Mouse (Mus musculus) small intestine, adult 2 months (tissue): ENCODE measurements at regions not wholly inside any gene's neighbourhood (a gene's known extent, or its start where the extent isn't known, plus 50 kb on each side); places are given as distances from the start of the nearest gene placed in this dataset.

Source experiments
- H3K27ac ChIP-seq: fragments of 200-500 bp; 2 replicates; pipeline ENCODE4 v1.5.1; 2012; ENCODE audit warnings: low read depth, low read length, control low read depth, inconsistent platforms; ENCODE audit not compliant: insufficient read depth
- H3K27me3 ChIP-seq: fragments of 200-500 bp; 2 replicates; pipeline ENCODE4 v1.6.1; 2012; ENCODE audit warnings: mild to moderate bottlenecking, moderate library complexity, low read length, inconsistent platforms; ENCODE audit not compliant: control insufficient read depth, insufficient read depth
- H3K36me3 ChIP-seq: fragments of 200-500 bp; 2 replicates; pipeline ENCODE4 v1.6.1; 2012; ENCODE audit warnings: mild to moderate bottlenecking, low read length, control low read depth, inconsistent platforms; ENCODE audit not compliant: control insufficient read depth, insufficient read depth
- H3K4me1 ChIP-seq: fragments of 200-500 bp; 2 replicates; pipeline ENCODE4 v1.6.1; 2012; ENCODE audit warnings: low read length, inconsistent platforms, mixed read lengths; ENCODE audit not compliant: control insufficient read depth, insufficient read depth, insufficient read length
- H3K4me3 ChIP-seq: fragments of 200-500 bp; 2 replicates; pipeline ENCODE4 v1.5.1; 2012; ENCODE audit warnings: low read depth, mild to moderate bottlenecking, control low read depth, inconsistent platforms, low read length, moderate library complexity
- CTCF ChIP-seq: fragments of 200-500 bp; IDR thresholded peaks from 2 replicates; pipeline ENCODE4 v1.5.1; 2012; ENCODE audit warnings: low read depth, mild to moderate bottlenecking, control low read depth, inconsistent platforms, low read length, moderate library complexity, mixed read lengths; ENCODE audit not compliant: insufficient replicate concordance, insufficient read length; ENCODE audit errors: extremely low read depth
- POLR2A ChIP-seq: fragments of 200-500 bp; IDR thresholded peaks from 2 replicates; pipeline ENCODE4 v1.6.1; 2012; ENCODE audit warnings: low read depth, mild to moderate bottlenecking, control low read depth, inconsistent platforms, low read length, moderate library complexity
- WGBS: fragments of 180-500 bp; shearing (Covaris S2); methylation state at CpG from one replicate; pipeline ENCODE4 v1.1.7; 2018; 5-methylcytosine and 5-hydroxymethylcytosine counted together

DNA sequence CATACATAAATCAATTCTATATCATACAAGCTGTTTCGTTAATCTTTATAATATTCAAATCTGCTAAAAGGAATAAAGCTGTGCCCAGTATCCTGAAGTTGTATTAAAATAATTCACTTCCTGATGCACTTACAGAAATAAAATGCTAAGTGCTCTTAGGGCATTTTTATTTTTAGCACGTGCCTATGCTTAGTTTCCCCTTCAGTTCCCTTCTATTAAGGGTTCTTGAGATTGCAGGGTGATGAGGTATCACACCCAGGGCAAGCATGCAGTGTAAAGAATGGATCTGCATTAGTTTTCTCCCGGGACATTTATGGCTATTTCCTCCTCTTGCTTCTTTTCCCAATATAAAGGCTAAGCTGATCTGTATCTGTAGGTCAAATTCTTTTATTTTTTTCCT is 1858.8 kb upstream of the Lrrc6 start:
- Histone ChIP-seq H3K36me3 (no peaks in the 10 kb centered on the region), H3K27ac (no peak overlapping the region), H3K4me3 (no peak overlapping the region)

DNA sequence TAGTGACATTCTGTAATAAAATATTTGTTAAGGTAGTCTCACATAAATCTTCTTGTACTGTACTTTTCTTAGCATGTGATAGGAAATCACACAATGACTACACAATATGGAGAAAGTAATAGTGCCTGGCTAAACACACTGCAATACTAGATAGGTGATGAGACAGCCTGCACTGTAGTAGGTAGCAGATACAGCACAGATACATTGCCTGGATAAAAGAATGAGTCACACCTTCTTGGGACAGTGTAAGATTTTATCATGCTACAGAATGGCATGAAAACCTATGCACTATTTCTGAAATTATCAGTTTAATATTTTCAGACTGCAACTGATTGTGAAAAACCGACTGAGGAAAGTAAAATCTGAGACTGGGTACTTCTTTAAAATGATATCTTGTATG is 1855.2 kb upstream of the Lrrc6 start:
- TF ChIP-seq CTCF, result no peak
- no peak for TF ChIP-seq POLR2A
- Histone ChIP-seq H3K4me3 (no peak overlapping the region), H3K36me3 (no peaks in the 10 kb centered on the region), H3K27ac (no peak overlapping the region), H3K27me3 (no peaks in the 10 kb centered on the region), H3K4me1 (no peaks in the 10 kb centered on the region)
- 85% methylated on average over 1 of the region's 1 CpGs for WGBS

More for the DNA sequence above, 1858.8 kb upstream of the Lrrc6 start:
- no peaks in the 10 kb centered on the region; the same call in 1 of the 2 replicates for H3K4me1 ChIP-seq
- no peak for TF ChIP-seq CTCF
- TF ChIP-seq POLR2A, result no peak
- no peaks in the 10 kb centered on the region for H3K27me3 ChIP-seq
- WGBS, result 32% methylated on average over 3 of the region's 3 CpGs

GRCm38 (mm10) chr15:68344652-68345051 is 1843.9 kb upstream of the Lrrc6 start:
- TF ChIP-seq POLR2A (no peak), CTCF (no peak)
- whole genome bisulfite sequencing, result 65% methylated on average over 3 of the region's 3 CpGs

GRCm38 (mm10) chr15:68342542-68342941 is 1841.8 kb upstream of the Lrrc6 start:
- H3K4me1 ChIP-seq, result no peaks in the 10 kb centered on the region
- H3K36me3 ChIP-seq, result peaks cover 10% of the 10 kb centered on the region
- no peaks in the 10 kb centered on the region for H3K27me3 ChIP-seq
- H3K4me3 ChIP-seq, result no peak overlapping the region
- TF ChIP-seq CTCF (no peak), POLR2A (no peak)
- WGBS, result 80% methylated on average over 1 of the region's 1 CpGs
- no peak overlapping the region for H3K27ac ChIP-seq

More at GRCm38 (mm10) chr15:68344652-68345051, 1843.9 kb upstream of the Lrrc6 start:
- H3K36me3 ChIP-seq, result peaks cover 6% of the 10 kb centered on the region
- no peak overlapping the region for H3K27ac ChIP-seq
- no peaks in the 10 kb centered on the region for H3K27me3 ChIP-seq
- no peak overlapping the region for H3K4me3 ChIP-seq
- no peaks in the 10 kb centered on the region for H3K4me1 ChIP-seq

DNA sequence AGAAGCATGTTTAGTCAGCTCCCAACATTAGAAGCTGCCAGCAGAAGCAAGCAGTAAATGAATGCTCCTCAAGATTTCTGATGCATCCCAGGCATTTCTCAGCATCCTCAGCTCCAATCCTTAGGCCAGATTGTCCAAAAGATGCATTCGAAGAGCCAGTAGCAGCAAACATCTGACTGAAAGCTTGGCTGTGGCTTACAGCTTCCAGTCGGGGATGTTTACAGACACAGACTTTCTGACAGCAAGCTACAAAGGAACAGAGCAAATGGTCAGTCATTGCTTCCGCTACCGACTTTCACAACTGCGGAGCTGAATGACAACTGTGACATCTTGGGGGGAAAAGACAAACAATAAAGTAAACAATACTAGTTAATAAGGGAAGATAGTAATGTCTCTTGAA is 1840.3 kb upstream of the Lrrc6 start:
- Histone ChIP-seq H3K27ac (no peak overlapping the region), H3K4me3 (no peak overlapping the region), H3K4me1 (no peaks in the 10 kb centered on the region), H3K27me3 (no peaks in the 10 kb centered on the region), H3K36me3 (peaks cover 10% of the 10 kb centered on the region)
- TF ChIP-seq POLR2A, result no peak
- TF ChIP-seq CTCF, result no peak
- WGBS, result 70% methylated on average over 5 of the region's 5 CpGs

DNA sequence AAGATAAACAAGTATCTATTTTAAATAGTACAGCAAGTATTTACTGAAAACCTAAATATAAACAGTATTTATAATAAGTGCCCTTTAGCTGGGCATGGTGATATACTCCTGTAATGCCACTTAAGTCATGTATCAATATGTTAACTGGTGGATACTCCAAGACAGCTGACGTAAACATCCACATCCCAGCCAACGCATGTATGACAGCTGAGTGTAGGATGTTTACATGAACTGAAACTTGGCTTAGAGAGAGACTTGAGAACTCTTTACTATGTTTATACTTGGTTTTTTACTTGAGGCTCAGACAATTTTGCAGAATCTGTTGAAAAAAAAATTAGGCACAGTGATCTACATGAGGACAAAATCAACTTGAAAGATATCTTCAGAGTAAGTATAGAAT is 1836.6 kb upstream of the Lrrc6 start:
- WGBS, result 80% methylated on average over 2 of the region's 2 CpGs
- TF ChIP-seq CTCF (no peak), POLR2A (no peak)
- H3K27me3 ChIP-seq, result no peaks in the 10 kb centered on the region
- no peaks in the 10 kb centered on the region for H3K4me1 ChIP-seq
- H3K36me3 ChIP-seq, result peaks cover 10% of the 10 kb centered on the region
- no peak overlapping the region for H3K27ac ChIP-seq
- no peak overlapping the region for H3K4me3 ChIP-seq

DNA sequence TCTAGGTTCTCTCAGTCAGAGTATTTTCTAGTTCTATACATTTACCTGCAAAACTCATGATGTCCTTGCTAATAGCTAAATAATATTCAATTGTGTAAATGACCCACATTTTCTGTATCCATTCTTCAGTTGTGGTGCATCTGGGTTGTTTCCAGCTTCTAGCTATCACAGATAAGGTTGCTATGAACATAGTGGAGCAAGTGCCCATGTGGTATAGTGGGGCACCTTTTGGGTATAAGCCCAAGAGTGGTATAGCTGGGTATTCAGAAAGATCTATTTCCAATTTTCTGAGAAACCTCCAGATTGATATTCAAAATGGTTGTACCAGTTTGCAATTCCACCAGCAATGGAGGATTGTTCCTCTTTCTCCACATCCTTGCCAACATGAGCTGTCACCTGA is 1835.1 kb upstream of the Lrrc6 start:
- no peak for TF ChIP-seq CTCF
- TF ChIP-seq POLR2A, result no peak
- no peak overlapping the region for H3K4me3 ChIP-seq
- H3K4me1 ChIP-seq, result no peaks in the 10 kb centered on the region
- H3K36me3 ChIP-seq, result peaks cover 6% of the 10 kb centered on the region
- no peak overlapping the region for H3K27ac ChIP-seq
- no peaks in the 10 kb centered on the region for H3K27me3 ChIP-seq

DNA sequence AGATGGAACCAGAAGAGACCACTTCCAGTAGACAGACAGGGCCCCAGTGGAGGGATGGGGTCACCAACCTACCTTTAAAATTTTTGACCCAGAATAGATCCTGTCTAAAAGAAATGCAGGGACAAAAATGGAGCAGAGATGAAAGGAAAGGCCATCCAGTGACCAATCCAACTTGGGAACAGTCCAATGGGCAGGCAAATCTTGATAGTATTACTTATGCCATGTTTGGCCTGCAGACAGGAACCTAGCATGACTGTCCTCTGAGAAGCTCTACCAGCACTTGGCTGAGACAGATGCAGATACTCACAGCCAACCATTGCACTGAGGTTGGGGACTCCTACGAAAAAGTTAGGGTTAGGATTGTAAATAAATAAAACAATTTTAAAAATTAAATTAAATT is 1815.4 kb upstream of the Lrrc6 start:
- WGBS, result 86% methylated on average over 1 of the region's 1 CpGs
- Histone ChIP-seq H3K36me3 (no peaks in the 10 kb centered on the region), H3K27me3 (no peaks in the 10 kb centered on the region), H3K4me1 (no peaks in the 10 kb centered on the region), H3K27ac (no peak overlapping the region), H3K4me3 (no peak overlapping the region)
- TF ChIP-seq CTCF, result no peak
- no peak for TF ChIP-seq POLR2A
